Mouse (Mus musculus): ENCODE results near the gene Prrg2.

- TF ChIP-seq POLR2A (IDR thresholded peaks at IDR 0.05; ENCODE audit: borderline replicate concordance, control insufficient read depth, low read depth, low read length) (no peak), CTCF (IDR thresholded peaks at IDR 0.05; ENCODE audit: control insufficient read depth, insufficient read depth, low read length) (no peak)
Measured at GRCm38 (mm10) chr7:45027761-45028160, 34.7 kb downstream of the Prrg2 start.
